Mouse (Mus musculus) WW6 (cell line): ENCODE data around the gene Hoxd8.

Experiments used
- DNase-seq: peaks from one replicate; pipeline ENCODE4 v3.0.0-alpha.2; 2013; ENCODE audit warnings: low read depth, low spot score

Gene Hoxd8

DNA sequence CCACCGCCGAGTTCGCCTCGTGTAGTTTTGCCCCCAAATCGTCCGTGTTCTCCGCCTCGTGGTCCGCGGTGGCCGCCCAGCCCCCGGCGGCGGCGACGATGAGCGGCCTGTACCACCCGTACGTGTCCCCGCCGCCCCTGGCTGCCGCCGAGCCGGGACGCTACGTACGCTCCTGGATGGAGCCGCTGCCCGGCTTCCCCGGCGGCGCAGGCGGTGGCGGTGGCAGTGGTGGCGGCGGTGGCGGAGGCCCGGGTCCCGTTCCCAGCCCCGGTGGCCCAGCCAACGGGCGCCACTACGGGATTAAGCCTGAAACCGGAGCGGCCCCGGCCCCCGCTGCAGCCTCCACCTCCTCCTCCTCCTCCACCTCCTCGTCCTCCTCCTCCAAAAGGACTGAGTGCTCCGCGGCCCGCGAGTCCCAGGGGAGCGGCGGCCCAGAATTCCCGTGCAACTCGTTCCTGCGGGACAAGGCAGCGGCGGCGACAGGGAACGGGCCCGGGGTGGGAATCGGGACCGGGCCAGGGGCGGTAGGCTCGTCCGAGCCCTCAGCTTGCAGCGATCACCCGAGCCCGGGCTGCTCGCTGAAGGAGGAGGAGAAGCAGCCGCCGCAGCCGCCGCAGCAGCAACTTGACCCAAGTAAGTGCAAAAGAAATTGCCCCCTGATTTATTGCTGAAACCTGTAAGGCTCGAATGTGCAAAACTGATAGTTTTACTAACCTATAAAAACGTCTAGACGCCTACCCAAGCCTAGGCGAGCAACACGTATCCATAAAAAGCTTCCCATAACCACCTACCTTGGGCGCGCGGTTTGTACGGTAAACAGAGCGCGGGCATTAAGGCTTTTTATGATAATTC, 6.0 kb upstream of the Hoxd8 start:
- DNase-seq, result no peak

DNA sequence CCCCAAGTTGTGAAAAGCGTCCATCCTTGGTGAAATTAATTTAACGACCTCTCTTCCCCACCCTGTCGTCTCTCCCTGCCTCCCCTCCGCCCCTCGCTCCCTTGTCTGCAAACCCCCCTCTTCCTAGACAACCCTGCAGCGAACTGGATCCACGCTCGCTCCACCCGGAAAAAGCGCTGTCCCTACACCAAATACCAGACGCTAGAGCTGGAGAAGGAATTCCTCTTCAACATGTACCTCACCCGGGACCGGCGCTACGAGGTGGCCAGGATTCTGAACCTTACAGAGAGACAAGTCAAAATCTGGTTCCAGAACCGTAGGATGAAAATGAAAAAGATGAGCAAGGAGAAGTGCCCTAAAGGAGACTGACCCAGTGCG, 5.4 kb upstream of the Hoxd8 start:
- no peak for DNase-seq

DNA sequence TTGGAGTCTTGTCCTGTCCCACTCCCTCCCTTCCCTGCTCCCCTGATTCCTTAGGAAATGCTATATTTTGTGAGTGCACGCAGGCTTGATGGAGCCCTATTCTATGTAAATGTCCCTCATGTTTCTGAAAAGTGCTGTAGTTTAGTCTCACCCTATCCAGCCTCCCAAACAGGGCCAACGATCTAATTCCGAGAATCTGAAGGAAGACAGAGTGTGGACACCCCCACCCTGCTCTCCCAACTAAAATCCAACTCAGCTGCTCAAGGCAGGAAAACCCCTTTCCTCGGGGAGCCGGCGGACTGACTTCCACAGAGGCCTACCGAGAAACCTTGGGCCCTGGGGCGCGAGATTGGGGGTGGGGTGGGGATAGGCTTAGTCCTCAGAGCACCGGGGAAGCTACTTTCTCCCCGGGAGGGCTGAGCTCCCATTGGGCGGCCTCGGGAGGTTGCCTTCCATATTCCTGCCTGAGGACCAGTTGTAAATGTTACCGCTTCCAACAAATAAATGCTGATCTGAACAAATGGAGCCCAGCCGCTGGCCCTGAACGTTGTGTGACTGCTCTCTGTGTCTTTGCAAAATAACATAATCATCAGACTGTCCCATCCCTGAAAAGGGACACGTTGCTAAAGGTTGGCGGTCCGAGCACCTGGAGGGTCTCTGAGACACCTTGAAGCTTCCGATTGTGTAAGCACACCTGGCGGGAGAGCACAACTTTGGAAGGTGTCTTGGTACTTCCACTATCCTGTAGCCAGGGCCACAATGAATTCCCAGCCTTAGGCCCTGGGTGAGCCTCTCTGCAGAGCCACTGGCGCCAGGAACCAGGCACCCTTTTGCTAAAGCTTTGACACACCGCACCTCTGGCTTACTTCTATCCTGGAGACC, 4.5 kb upstream of the Hoxd8 start:
- DNase-seq, result no peak

DNA sequence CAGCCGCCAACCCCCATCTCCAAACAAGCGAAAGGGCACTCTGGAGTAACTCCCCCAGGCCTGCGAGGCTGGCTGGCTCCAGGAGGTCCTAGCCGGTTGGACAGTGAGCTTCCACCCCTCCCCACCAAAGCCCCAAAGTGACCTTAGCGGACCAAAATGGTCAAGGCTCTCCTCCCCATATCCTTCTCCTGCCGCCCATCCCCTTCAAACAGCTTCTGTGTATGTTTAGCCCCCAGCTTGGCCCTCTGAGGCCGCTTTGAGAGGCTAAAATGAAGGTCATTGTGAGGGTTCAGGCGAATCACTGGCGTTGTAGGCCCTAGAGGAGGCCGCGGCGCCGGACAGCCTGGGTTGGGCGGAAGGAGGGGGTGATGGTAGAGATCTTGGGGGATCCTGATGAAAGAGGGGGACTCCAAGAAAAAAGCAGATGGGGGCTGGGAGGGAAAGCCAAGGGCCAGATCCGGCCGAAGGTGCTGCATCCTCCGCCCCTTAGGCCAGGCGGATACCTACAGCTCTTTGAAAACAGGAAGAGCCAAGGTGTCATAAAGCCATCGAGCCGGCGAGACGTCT, 3.8 kb upstream of the Hoxd8 start:
- DNase-seq, result no peak

DNA sequence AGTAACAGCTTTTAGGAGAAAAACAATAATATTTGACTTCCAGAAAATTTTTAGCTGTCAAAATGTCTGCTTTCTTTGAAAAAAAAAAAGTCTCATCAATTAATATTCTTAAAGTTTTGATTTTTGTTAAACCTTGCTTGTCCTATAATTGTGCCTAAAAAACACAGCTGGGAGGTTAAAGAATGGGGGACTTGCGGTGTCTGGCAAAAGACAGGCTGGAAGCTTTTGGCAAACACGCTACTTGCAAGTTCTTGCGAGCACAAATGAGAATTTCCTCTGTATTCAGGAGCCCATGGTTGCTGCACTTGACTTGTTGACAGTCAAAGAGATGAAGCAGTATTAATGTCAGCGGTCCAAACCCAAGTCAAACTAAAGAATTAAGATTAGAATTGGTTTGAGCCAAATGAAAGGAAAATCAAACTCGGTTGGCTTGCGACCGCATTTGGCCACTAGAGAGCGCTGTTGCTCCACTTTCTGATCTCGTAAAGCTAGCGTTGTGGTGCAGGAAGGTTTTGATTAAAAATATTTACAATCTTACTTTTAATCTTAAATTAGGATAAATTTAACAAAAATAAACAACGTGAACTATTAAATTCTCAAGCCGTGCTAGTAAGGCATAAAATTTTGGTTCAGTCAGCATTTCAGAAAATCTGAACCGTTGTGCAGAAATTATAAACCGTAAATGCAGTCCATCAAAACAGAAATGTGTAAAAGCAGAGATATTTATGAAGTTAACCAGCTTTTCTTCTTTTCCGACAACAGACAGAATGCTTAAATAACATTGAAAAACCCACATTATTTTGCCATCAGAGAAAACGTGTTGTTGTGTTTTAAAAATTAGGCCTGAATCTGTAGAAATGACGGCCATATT, 2.2 kb upstream of the Hoxd8 start:
- no peak for DNase-seq

DNA sequence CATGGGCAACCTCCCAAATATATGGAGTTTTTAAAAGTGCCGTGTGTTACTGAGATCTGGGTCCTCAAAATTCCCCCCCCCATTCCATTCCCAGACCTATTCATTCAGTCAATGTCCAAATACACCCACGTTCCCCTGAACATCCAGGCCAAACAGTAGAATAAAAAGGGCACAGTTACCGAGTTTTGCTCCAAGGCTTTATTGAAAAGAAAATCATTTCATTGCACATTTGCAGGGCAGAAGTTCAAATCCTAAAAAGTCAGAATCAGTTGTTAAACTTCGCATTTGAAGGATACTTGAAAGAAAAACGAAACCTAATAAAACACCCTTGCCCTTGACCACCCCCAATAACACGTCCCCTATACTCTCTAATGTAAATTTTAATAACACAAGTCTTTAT, 1.6 kb upstream of the Hoxd8 start:
- DNase-seq, result no peak

DNA sequence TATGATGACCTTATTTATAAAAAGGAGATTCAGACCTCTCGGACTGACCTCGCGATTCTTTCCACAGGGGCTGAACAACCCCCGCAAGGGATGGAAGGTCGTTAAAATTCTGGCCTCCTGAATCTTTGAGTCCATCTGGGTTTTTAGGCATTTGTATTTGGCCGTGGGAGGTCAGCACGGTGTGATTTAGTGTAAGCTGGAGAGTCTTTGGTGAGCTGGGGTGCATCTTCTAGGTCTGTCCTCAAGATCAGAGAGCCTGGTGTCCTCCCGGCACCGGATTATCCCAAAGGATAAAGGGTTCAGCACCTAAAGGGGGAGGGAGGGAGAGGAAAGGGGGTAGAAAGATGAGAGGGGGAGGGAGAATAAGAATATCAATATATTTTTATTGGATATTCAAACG, 1.1 kb upstream of the Hoxd8 start:
- no peak for DNase-seq

DNA sequence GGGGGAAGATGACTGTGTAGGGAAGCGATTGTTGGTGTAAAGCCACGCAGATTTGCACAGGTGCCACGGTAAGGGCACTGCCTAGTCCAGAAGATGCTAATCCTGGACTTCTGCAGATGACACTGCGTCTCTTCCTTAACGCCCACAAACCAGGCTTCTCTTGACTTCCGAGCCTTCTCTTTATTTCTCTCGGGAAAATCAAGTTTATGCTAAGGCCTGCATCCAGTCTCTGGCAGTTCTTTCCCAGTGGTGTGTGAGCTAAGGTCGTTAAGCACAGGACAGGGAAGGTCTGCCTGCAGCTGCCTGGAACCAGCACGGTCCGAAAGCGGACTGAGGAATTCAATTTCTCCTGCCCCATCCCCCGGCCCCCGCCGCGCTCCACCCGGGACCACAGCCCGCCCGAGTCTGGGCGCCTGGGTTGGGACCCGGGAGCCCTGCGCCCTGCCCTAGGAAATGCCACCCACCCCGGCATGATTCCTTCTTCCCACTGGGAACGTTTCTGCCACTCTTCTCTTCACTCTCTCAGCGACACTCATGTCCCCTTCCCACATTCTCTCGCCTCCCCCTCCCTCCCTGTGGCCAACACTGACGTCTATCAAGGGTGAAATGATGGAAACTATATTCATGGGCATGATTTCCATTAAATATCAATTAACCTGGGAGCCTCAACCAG, 559 bp upstream of the Hoxd8 start:
- no peak for DNase-seq

DNA sequence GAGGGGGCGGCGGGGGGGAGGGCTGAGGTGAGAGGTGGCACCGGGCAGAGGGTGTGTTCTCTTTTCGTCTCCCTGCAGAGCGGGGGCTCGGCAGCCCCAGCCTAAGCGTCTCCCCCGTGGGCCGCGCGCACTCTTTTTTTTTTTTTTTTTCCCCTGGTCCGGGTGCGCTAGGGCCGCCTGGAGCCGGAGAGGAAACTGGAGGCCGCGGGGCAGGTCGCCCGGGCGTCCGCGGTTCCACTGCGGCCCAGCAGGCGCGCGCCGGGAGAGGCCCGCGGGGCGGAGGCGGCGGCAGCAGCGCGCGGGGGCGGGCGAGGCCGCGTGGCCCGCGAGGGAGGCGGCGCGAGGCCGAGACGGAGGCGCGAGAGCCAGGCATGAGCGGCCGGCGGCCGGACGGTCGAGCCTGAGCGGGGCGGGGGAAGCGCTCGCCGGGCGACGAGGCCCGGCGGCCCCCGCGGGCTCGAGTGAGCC, 618 bp downstream of the Hoxd8 start:
- DNase-seq, result no peak

DNA sequence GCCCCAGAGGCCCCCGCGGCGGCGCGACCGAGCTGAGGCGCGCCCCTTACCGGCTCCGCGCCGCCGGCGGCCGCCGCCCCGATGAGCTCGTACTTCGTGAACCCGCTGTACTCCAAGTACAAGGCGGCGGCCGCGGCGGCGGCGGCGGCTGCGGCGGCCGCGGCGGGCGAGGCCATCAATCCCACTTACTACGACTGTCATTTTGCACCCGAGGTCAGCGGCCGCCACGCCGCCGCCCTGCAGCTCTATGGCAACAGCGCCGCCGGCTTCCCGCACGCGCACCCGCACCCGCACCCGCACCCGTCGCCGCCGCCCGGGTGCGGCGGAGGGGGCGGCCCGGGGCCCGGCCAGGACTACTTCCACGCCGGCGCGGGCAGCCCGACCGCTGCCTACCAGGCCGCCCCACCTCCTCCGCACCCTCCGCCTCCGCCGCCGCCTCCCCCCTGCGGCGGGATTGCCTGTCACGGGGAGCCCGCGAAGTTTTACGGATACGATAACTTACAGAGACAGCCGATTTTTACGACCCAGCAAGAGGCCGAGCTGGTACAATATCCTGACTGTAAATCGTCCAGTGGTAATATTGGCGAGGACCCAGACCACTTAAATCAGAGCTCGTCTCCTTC, 1.2 kb downstream of the Hoxd8 start:
- DNase-seq, result no peak

DNA sequence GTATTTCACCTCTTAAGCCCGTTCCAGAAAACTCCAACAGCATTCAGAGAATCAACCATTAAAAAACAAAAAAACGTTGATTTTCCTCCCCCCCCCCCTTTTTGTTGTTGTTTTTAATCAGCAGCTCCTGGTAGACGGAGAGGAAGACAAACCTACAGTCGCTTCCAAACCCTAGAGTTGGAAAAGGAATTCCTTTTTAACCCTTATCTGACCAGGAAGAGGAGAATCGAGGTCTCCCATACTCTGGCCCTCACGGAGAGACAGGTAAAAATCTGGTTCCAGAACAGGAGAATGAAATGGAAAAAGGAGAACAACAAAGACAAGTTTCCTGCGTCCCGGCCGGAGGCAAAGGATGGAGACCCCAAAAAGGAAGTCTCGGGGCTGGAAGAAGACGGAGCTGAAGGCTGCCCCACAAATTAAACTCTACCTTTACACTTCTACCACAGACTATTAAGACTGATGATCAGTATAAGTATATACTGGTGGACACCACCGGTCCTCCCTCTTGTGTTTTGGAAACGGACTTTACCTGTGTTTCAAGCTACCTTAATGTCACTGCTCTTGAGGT, 2.1 kb downstream of the Hoxd8 start:
- DNase-seq, result no peak

DNA sequence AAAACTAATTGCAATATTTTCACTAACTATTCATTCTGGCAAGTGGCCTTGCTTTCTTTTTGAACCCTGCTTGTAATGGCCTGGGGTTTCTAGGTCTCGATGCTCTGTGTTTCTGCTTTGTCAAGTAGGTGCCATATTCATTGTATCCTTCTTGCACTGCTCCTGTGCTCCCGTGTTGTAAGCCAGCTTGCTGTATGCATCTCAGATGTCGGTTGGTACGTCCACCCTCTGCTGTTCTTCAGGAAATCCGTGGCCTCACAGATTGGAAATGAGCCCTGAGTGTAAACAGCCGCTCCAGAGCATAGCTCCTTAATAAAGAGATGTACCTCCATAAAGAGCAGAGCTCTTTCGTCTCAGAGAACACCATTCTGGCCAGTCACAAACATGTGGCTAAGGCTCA, 3.2 kb downstream of the Hoxd8 start:
- no peak for DNase-seq

DNA sequence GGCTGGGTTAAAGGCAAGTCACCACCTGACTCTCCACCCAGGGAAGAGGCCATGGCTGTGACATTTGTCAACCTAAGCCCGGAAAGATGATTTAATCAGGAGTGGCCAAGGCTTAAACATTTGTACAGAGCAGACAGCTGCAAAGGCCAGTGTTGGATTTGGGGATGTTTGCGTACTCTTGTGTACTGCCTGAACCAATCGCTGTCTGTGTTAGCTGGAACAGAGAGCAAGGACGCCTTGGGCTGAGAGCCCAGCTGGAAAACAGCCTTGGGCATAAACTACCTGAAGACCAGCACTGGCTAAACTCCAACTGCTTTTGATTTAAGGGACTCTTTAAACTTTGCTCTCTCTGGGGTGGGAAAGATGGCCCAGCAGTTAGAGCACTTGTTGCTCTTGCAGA, 4.3 kb downstream of the Hoxd8 start:
- DNase-seq, result no peak

DNA sequence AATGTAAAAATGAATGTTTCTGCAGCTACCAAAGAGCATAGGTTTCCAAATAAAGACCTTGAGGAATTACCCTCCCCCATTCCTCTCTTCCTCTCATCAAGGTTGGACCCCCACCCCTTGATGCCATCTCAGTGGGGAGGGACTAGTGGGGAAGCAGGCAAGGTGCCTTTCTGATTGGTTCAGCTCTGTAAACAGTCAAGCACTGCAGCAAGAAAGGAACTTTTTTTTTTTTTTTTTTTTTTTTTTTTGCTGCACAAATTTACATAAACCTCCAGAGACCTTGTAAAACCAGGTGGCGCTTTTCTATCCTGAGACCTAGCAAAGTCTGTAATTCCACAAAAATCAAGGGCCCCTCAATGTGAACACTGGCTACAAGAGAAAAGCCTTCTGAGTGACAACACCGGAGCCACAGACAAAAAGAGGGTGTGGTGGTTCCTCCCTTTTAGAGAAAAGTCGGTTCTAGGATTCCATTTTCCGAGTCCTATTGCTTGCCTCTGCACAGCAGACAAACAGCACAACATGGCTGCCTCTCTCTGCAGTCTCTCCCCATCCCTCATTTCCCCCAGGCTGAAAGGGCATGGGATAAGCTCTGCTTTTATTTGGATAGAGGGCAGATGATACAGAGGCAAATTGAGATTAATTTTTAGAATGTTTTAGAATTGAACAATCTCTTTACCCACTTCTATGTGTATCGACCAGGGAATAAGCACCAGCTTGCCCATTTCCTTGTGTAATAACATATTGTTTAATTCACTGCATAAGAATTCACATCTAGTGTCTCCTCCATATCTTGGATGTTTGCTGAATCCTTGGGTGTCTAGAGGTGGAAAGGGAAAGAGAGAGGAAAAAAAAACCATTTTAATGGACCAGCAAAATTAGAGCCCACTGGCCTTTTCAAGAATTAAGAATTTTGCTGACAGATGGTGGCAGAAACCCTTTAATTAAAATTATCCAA, 5.3 kb downstream of the Hoxd8 start:
- no peak for DNase-seq

DNA sequence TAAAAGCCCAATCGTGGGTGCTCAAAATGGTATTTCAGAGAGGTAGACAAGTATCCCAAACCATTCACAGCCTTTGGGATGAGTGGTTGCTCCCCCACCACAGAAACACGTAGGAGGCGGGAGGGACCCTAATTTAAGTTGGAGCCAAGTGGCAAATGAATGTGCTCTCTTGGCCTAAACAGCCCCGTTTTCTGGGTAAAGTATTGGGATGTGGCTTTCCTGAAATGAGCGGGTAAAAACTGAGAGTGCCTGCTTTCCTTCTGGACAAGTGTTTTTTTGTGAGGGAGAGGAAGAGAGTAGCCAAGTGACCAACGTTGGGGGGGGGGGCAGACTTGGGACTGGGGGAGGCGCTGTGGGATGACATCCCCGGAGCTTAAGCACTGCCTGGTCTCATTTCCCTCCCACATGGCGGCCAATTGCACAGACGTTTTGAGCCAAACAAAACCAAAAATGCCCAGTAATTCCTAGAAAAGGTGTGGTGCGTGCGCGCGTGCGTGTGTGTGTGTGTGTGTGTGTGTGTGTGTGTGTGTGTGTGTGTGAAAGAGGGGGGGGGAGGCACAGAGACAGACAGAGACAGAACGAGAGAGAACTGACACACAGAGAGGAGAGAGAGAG, 6.6 kb downstream of the Hoxd8 start:
- DNase-seq, result no peak

DNA sequence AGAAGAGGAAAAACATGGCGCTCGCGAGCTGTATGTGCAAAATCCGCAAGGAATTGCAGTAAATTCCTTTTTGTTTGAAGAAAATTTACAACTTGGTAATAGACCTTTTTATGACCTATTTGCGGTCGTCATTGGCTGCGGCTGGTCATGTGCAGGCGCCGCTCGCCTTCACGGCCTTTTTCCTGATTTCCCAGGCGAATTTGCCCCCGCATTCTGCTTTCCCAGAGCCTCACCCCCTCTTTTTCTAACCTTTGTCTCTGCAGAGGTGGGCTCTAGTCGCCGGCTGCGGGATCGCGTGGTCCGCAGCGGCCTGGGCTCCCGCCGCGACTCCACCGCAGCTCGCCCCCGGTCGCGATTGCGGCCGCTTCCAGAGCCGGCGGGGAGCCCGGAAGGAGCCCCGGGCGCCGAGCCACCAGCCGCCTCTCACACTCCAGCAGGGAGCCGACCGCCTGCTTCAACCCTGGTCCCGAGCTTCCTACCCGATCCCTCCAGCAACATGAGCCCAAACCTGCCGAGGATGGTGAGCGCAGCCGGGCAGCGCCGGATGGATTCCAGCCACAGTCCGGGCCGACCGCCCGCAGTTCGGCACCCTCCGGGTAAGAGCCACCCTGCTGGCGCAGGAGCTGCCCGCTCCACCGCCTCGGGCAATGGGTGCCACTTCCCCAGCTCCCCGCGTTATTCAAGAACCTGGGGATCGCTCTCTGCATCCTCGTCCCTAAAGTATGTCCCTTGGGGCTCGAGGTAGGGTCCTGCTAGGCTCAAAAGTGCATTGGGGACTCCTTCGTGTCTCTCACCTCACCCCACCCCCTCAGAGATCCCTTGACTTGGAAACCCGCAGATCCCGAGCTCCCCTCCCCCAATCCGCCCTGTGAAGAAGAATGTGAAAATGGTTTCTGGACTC, 7.6 kb downstream of the Hoxd8 start, which contains the start of the genes Hoxd3 and Hoxd4:
Gene Hoxd3 (plus strand): TSS at position 207 of the 901 bp plus-strand sequence.
Gene Hoxd4 (plus strand): TSS at position 209 of the 901 bp plus-strand sequence.
- DNase-seq, result no peak
